Mouse (Mus musculus) c-Kit-negative CD71-positive TER-119-positive erythroid progenitor cells, embryonic 14.5 days (primary cell): ENCODE data around the gene Mmgt1.

Experiments used
- DNase-seq: peaks from one replicate; pipeline ENCODE4 v3.0.0-alpha.2; 2013; ENCODE audit warnings: low read depth, low spot score

Mmgt1 gene

GRCm38 (mm10) chrX:56597887-56598640, at the start of gene Mmgt1:
Gene Mmgt1 (minus strand): TSS chrX:56598069.
- peak; percentile 76 for DNase-seq

- DNase-seq, result no peak
Measured at GRCm38 (mm10) chrX:56640066-56640465, 42.2 kb upstream of the Mmgt1 start.

- DNase-seq, result no peak
Measured at GRCm38 (mm10) chrX:56636185-56636584, 38.3 kb upstream of the Mmgt1 start.

GRCm38 (mm10) chrX:56615236-56615635, 17.4 kb upstream of the Mmgt1 start:
- no peak for DNase-seq

- DNase-seq, result no peak
Measured at GRCm38 (mm10) chrX:56610318-56610694, 12.4 kb upstream of the Mmgt1 start.

GRCm38 (mm10) chrX:56609623-56610317, 11.9 kb upstream of the Mmgt1 start, which contains the start of gene Slc9a6:
Gene Slc9a6 (plus strand): TSS chrX:56609757.
- DNase-seq, result peak; percentile 55

GRCm38 (mm10) chrX:56609285-56609622, 11.4 kb upstream of the Mmgt1 start:
- DNase-seq, result no peak

GRCm38 (mm10) chrX:56607032-56607710, 9.3 kb upstream of the Mmgt1 start:
- no peak for DNase-seq

GRCm38 (mm10) chrX:56606536-56606935, 8.7 kb upstream of the Mmgt1 start:
- DNase-seq, result no peak

- no peak for DNase-seq
Measured at GRCm38 (mm10) chrX:56597219-56597886, 516 bp downstream of the Mmgt1 start.

GRCm38 (mm10) chrX:56578200-56578599, 19.7 kb downstream of the Mmgt1 start:
- DNase-seq, result no peak

GRCm38 (mm10) chrX:56572465-56572864, 25.4 kb downstream of the Mmgt1 start:
- no peak for DNase-seq

- no peak for DNase-seq
Measured at GRCm38 (mm10) chrX:56553584-56553983, 44.3 kb downstream of the Mmgt1 start.

GRCm38 (mm10) chrX:56549506-56549905, 48.4 kb downstream of the Mmgt1 start, which contains the start of gene Gm648:
Gene Gm648 (minus strand): TSS chrX:56549606.
- no peak for DNase-seq

- DNase-seq, result no peak
Measured at GRCm38 (mm10) chrX:56537162-56537561, 60.7 kb downstream of the Mmgt1 start.
